8 mouse cellular contexts compared by ENCODE assay signal in genomic region chr13:21279076-21279475, GRCm38 (mm10). TPM values are rescaled to one million over a fixed set of nuclear protein-coding genes. Genes with fewer than 3 reads are reported as not detected.
DNase-seq lines count a peak whose midpoint lies in the region; TF ChIP-seq lines count a peak whose summit lies in the region.

No protein-coding gene starts in this region.

- H3K36me3 ChIP-seq in spleen, adult 2 months (ENCODE audit: control insufficient read depth, insufficient read depth, low read length), result no peaks in the 10 kb centered on the region
- peaks cover 3% of the 10 kb centered on the region; the same call in 1 of the 2 replicates for H3K36me3 ChIP-seq in liver, adult 2 months (ENCODE audit: control insufficient read depth, insufficient read depth, low read length)

- 0 out of 2 replicates have a peak, but pooled peaks cover 3% of the 10 kb centered on the region for H3K4me1 ChIP-seq in cerebellum, adult 2 months (ENCODE audit: control insufficient read depth, insufficient read depth, low read length)
- H3K4me1 ChIP-seq in spleen, adult 2 months (ENCODE audit: control insufficient read depth, insufficient read depth, insufficient read length), result peaks cover 6% of the 10 kb centered on the region; the same call in 1 of the 2 replicates
- no peaks in the 10 kb centered on the region for H3K4me1 ChIP-seq in liver, adult 2 months (ENCODE audit: control insufficient read depth, insufficient read depth, low read length)

- H3K27me3 ChIP-seq in cerebellum, adult 2 months (ENCODE audit: control insufficient read depth, insufficient read depth, low read length), result no peaks in the 10 kb centered on the region
- peaks cover 10% of the 10 kb centered on the region for H3K27me3 ChIP-seq in spleen, adult 2 months (ENCODE audit: control insufficient read depth, insufficient read depth, low read length)
- H3K27me3 ChIP-seq in liver, adult 2 months (ENCODE audit: control insufficient read depth, insufficient read depth, low read length), result no peaks in the 10 kb centered on the region

- peak overlapping the region; percentile 68 for H3K4me3 ChIP-seq in cerebellum, adult 2 months (replicated peaks; ENCODE audit: insufficient read depth, low read depth, low read length)
- peak overlapping the region; percentile 34 for H3K4me3 ChIP-seq in spleen, adult 2 months (ENCODE audit: extremely low read depth, insufficient read depth, insufficient read length)
- peak overlapping the region; percentile 46 for H3K4me3 ChIP-seq in liver, adult 2 months (ENCODE audit: insufficient read depth, low read depth, low read length)

- H3K79me2 ChIP-seq in liver, adult 2 months (ENCODE audit: control insufficient read depth, insufficient read depth, low read length), result no peaks in the 10 kb centered on the region; the same call in 1 of the 2 replicates

- no peak for TF ChIP-seq CTCF in cerebellum, adult 2 months (IDR thresholded peaks at IDR 0.05; ENCODE audit: borderline replicate concordance, insufficient read depth, low read depth, low read length)
- TF ChIP-seq CTCF in spleen, adult 2 months (IDR thresholded peaks at IDR 0.05; ENCODE audit: extremely low read depth, insufficient read depth, insufficient read length, insufficient replicate concordance), result no peak
- no peak for TF ChIP-seq CTCF in liver, adult 2 months (IDR thresholded peaks at IDR 0.05; ENCODE audit: low read depth, low read length)

- H3K27ac ChIP-seq in cerebellum, adult 2 months (ENCODE audit: insufficient read depth, low read length), result no peak overlapping the region
- no peak overlapping the region for H3K27ac ChIP-seq in spleen, adult 2 months (ENCODE audit: insufficient read depth, low read length)
- no peak overlapping the region for H3K27ac ChIP-seq in liver, adult 2 months (replicated peaks; ENCODE audit: insufficient read depth, low read depth, low read length)

- no peak overlapping the region for H3K9ac ChIP-seq in liver, adult 2 months (ENCODE audit: low read depth, low read length)

- no peak for TF ChIP-seq POLR2A in cerebellum, adult 2 months (IDR thresholded peaks at IDR 0.05; ENCODE audit: borderline replicate concordance, insufficient read depth, low read length)
- TF ChIP-seq POLR2A in spleen, adult 2 months (IDR thresholded peaks at IDR 0.05; ENCODE audit: low read depth, low read length), result no peak
- TF ChIP-seq POLR2A in liver, adult 2 months (IDR thresholded peaks at IDR 0.05; ENCODE audit: extremely low read depth, insufficient read depth, low read length), result no peak

- peak; percentile 21 to 26 for DNase-seq in cerebellum, adult 2 months
- no peak for DNase-seq in cerebellum, adult 8-10 months
- no peak for DNase-seq in spleen, adult 2 months (ENCODE audit: low read depth in 1 of 2, low spot score in 2 of 2)
- no peak for DNase-seq in spleen, postnatal 36 days (ENCODE audit: low spot score in 2 of 2)
- no peak for DNase-seq in liver, adult 2 months (ENCODE audit: extremely low read depth, low read depth, low spot score)
- DNase-seq in embryo, embryonic 11 days, result no peak
- no peak for DNase-seq in gastrocnemius, adult 18-20 months (ENCODE audit: low spot score)
- no peak for DNase-seq in adrenal gland, postnatal 10 days

- WGBS in cerebellum, adult 2 months, result 5% methylated on average over 8 of the region's 8 CpGs
- WGBS in spleen, adult 2 months, result 3% methylated on average over 8 of the region's 8 CpGs
- 54% methylated on average over 8 of the region's 8 CpGs for WGBS in liver, adult 2 months

RNA-seq across cellular contexts. Expression of gene Gpx5, which starts 13.5 kb away (rescaled TPM):
- polyA plus RNA-seq in cerebellum, adult 2 months (2012; rRNA removed), result not detected in 2 replicates
- polyA plus RNA-seq in spleen, adult 2 months (2012; rRNA removed), result not detected in 2 replicates
- not detected in 2 replicates for total RNA-seq in liver, adult 2 months (2014; rRNA removed)
- polyA plus RNA-seq in liver, adult 2 months (2012; rRNA removed), result not detected in 2 replicates
- not detected for total RNA-seq in gastrocnemius, adult 18-20 months (2021)
- total RNA-seq in adrenal gland, postnatal 10 days (2021), result not detected

RNA-seq across cellular contexts. Expression of gene Gpx6, which starts 32.8 kb away (rescaled TPM):
- polyA plus RNA-seq in cerebellum, adult 2 months (2012; rRNA removed), result 0.25 and 0.33 TPM in 2 replicates
- polyA plus RNA-seq in spleen, adult 2 months (2012; rRNA removed), result not detected in 2 replicates
- total RNA-seq in liver, adult 2 months (2014; rRNA removed), result 0.27 and 1.0 TPM in 2 replicates
- 0.55 and 0.70 TPM in 2 replicates for polyA plus RNA-seq in liver, adult 2 months (2012; rRNA removed)
- total RNA-seq in gastrocnemius, adult 18-20 months (2021), result not detected
- total RNA-seq in adrenal gland, postnatal 10 days (2021), result under 1 TPM in 1 of 2 experiments, not detected in 1; 0.27 TPM

Comparison
In these comparisons a context has a peak if more than half of its experiments do, and no peak if none do; other contexts are left out.
1. DNase-seq: peak in cerebellum, adult 2 months (2 of 2); none in cerebellum, adult 8-10 months (single experiment), spleen, adult 2 months (0 of 2), spleen, postnatal 36 days (0 of 2), liver, adult 2 months (single experiment), embryo, embryonic 11 days (single experiment), gastrocnemius, adult 18-20 months (single experiment) and adrenal gland, postnatal 10 days (single experiment).
2. Peak in every context shown above with its lines, with median percentiles within 50 percentile points of each other: H3K4me3 ChIP-seq.